Mouse (Mus musculus) thymus, adult 2 months (tissue): ENCODE results near the gene Bmp2k.

Experiments
- CTCF ChIP-seq: fragments of 200-500 bp; IDR thresholded peaks from 2 replicates; pipeline ENCODE4 v1.5.1; 2012; ENCODE audit warnings: mild to moderate bottlenecking, control low read depth, low read length, moderate library complexity, borderline replicate concordance; ENCODE audit not compliant: control insufficient read depth, poor library complexity, insufficient read depth; ENCODE audit errors: extremely low read depth
- POLR2A ChIP-seq: fragments of 200-500 bp; IDR thresholded peaks from 2 replicates; pipeline ENCODE4 v1.6.1; 2012; ENCODE audit warnings: mild to moderate bottlenecking, low read length, control low read depth, moderate library complexity; ENCODE audit not compliant: control insufficient read depth, poor library complexity, insufficient read depth; ENCODE audit errors: extremely low read depth

DNA sequence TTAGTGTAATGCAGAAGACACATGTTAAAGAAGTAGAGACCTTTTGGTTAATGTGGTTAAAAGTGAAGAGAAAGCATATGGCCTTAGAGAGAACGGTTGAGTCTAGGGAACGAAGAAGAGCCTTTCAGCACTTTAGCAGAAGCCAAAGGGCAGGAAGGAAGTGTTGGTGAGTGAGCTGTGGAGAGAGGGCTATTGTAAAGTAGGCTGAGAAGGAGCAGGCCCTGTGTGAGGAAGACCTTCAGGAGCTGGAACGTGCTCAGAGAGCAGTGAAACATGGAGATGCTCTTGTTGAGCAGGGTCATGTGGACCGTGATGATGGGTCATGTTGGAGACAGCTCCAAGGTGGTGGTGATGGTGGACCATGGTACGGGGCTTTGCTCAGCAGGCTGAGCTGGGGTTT is 4.8 kb downstream of the Bmp2k start:
- no peak for TF ChIP-seq CTCF
- no peak for TF ChIP-seq POLR2A
